Mouse (Mus musculus) erythroblast, embryonic 14.5 days (primary cell): ENCODE results near the gene Ap5s1. TPM values are rescaled to one million over a fixed set of nuclear protein-coding genes. Genes with fewer than 3 reads are reported as not detected.
A peak's percentile ranks its signal among the peaks of the same experiment; 100 is the strongest.

Experiments
- H3K27me3 ChIP-seq: 2 replicates; pipeline ENCODE4 v1.6.1; 2012; ENCODE audit warnings: inconsistent platforms; ENCODE audit not compliant: control insufficient read depth
- H3K36me3 ChIP-seq: 2 replicates; pipeline ENCODE4 v1.6.1; 2012; ENCODE audit warnings: mild to moderate bottlenecking, inconsistent platforms; ENCODE audit not compliant: control insufficient read depth
- H3K4me1 ChIP-seq: 2 replicates; pipeline ENCODE4 v1.6.1; 2012; ENCODE audit warnings: inconsistent platforms; ENCODE audit not compliant: control insufficient read depth
- H3K4me3 ChIP-seq: replicated peaks from 2 replicates; pipeline ENCODE3; 2012; ENCODE audit warnings: moderate library complexity, mild to moderate bottlenecking, inconsistent platforms
- H3K9me3 ChIP-seq: 2 replicates; pipeline ENCODE4 v1.6.1; 2012; ENCODE audit warnings: low read length, inconsistent platforms, mixed read lengths; ENCODE audit not compliant: control insufficient read depth
- GATA1 ChIP-seq: IDR thresholded peaks from 2 replicates; pipeline ENCODE4 v1.6.1; 2012; ENCODE audit warnings: low read length, inconsistent platforms, mixed read lengths
- TAL1 ChIP-seq: IDR thresholded peaks from 3 replicates; pipeline ENCODE4 v1.6.1; 2012; ENCODE audit warnings: low read length, inconsistent platforms, mixed read lengths
- polyA plus RNA-seq: library from polyadenylated mRNA; stranded (reverse); fragments of >175 nt; gene quantifications from 2 replicates; pipeline ENCODE4 v1.2.3, GENCODE M21; 2012

Gene Ap5s1
- polyA plus RNA-seq = 3.0 and 3.9 TPM in 2 replicates

DNA sequence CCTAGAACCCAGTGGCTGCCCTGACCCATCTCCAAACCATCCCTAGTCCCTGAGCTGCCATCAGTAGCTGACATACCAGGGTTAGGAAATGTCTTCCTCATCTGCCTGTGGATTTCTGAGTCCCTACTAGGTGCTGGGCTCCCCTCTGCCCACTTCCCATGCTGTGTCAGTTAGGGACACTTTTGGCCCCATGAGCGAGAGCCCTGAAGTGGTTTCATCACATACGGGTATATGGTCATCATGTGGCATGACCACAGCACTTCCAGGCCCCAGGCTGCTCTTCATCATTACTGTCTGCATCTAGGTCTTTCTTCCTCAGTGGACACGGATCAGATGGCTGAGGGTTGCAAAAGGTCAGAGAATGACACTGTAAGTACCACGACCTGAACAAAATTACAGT is at the start of gene Ap5s1:
Ap5s1 (plus strand) TSS at position 301 of the 400 bp plus-strand sequence.
- Histone ChIP-seq H3K4me1 (peaks cover 94% of the 10 kb centered on the region), H3K9me3 (no peaks in the 10 kb centered on the region), H3K36me3 (peaks cover 41% of the 10 kb centered on the region), H3K27me3 (no peaks in the 10 kb centered on the region), H3K4me3 (peak within 1 kb of the TSS; percentile 25)
- TF ChIP-seq TAL1 = no peak
- no peak for TF ChIP-seq GATA1

GRCm38 (mm10) chr2:131159491-131159910 is 47.4 kb upstream of the Ap5s1 start:
- Histone ChIP-seq H3K27me3 (peaks cover 3% of the 10 kb centered on the region), H3K4me3 (peak overlapping the region; percentile 79), H3K4me1 (peaks cover 75% of the 10 kb centered on the region), H3K36me3 (peaks cover 44% of the 10 kb centered on the region), H3K9me3 (no peaks in the 10 kb centered on the region)
- TF ChIP-seq TAL1 (peak; percentile 71), GATA1 (peak; percentile 60)

- Histone ChIP-seq H3K36me3 (peaks cover 39% of the 10 kb centered on the region), H3K27me3 (peaks cover 8% of the 10 kb centered on the region), H3K9me3 (no peaks in the 10 kb centered on the region), H3K4me3 (peak within 1 kb of the TSS; percentile 79), H3K4me1 (peaks cover 69% of the 10 kb centered on the region)
- no peak for TF ChIP-seq GATA1
- TF ChIP-seq TAL1 = no peak
Observed at GRCm38 (mm10) chr2:131159938-131160581, 46.8 kb upstream of the Ap5s1 start, which contains the start of gene 1700037H04Rik. TSS of gene 1700037H04Rik (minus strand) at chr2:131160081.

DNA sequence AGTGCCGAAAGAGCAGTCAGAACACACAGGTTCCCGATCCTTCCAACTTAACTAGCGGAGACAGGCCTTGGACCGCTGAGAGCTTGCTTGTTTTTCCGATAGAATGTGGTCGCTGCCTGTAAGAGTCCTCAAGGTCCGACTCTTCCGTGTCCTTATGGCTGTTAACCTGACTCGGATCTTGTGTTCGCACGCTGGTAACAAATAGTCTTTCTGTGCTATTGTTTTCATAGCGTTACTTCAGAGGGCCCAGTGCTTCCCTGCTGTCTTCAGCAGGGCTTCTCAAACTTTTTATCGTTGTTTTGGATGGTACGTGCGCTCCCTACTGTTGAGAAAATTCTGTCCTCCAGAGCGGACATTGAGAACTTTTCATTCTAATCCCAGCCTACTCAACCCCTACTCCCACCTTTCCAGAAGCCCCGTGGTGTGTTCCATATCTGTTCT is 46.2 kb upstream of the Ap5s1 start:
- Histone ChIP-seq H3K9me3 (no peaks in the 10 kb centered on the region), H3K36me3 (peaks cover 33% of the 10 kb centered on the region), H3K4me1 (peaks cover 63% of the 10 kb centered on the region), H3K27me3 (peaks cover 8% of the 10 kb centered on the region), H3K4me3 (peak overlapping the region; percentile 79)
- TF ChIP-seq TAL1 (no peak), GATA1 (no peak)

GRCm38 (mm10) chr2:131163924-131164323 is 43.0 kb upstream of the Ap5s1 start:
- no peak for TF ChIP-seq TAL1
- TF ChIP-seq GATA1 = no peak
- H3K36me3 ChIP-seq = peaks cover under 1% of the 10 kb centered on the region
- peaks cover 4% of the 10 kb centered on the region for H3K9me3 ChIP-seq
- H3K4me1 ChIP-seq = peaks cover 31% of the 10 kb centered on the region
- H3K27me3 ChIP-seq = peaks cover 39% of the 10 kb centered on the region
- H3K4me3 ChIP-seq = no peak overlapping the region

DNA sequence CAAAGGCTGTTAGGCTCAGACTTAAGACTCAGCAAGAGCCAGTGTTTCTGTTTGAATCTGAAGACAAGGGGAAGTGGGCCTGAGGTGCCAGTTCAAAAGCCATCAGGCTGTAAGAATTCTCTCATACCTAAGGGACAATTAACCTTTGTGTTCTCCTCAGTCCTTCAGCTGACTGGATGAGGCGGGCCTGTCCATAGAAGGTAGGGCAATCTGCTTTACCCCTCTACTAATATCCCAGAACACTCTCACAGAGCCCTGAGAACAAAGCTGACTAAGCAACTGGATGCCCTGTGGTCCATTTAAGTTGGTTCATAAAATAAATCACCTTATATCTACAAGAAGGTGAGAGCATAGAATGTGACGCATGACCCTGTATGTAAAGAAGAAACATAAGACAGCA is 40.7 kb upstream of the Ap5s1 start:
- Histone ChIP-seq H3K4me3 (no peak overlapping the region), H3K4me1 (peaks cover 17% of the 10 kb centered on the region), H3K36me3 (no peaks in the 10 kb centered on the region; the same call in 1 of the 2 replicates), H3K9me3 (peaks cover 4% of the 10 kb centered on the region), H3K27me3 (peaks cover 62% of the 10 kb centered on the region)
- TF ChIP-seq GATA1 (no peak), TAL1 (no peak)

DNA sequence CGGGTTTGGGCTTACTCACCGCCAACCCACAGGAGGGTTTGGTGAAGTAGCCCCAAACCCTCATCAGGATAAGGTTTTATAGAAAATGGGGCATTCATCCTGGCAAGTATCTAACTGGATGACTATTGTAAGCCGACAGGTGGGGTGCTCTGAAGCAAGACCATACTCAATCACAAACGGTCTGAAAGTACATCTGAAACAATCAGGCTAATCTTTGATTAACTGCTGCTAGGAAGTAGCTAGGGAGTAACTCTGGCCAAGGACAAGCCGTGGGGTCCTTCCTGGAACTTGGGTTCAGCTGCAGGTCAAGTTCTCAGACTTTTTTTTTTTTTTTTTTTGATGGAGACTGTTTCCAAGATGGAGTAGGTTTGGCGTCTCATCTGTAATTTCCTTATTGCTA is 38.9 kb upstream of the Ap5s1 start:
- H3K4me3 ChIP-seq = no peak overlapping the region
- H3K4me1 ChIP-seq = peaks cover 19% of the 10 kb centered on the region
- H3K9me3 ChIP-seq = peaks cover 10% of the 10 kb centered on the region
- TF ChIP-seq GATA1 (no peak), TAL1 (no peak)
- H3K36me3 ChIP-seq = peaks cover 5% of the 10 kb centered on the region
- H3K27me3 ChIP-seq = peaks cover 80% of the 10 kb centered on the region

DNA sequence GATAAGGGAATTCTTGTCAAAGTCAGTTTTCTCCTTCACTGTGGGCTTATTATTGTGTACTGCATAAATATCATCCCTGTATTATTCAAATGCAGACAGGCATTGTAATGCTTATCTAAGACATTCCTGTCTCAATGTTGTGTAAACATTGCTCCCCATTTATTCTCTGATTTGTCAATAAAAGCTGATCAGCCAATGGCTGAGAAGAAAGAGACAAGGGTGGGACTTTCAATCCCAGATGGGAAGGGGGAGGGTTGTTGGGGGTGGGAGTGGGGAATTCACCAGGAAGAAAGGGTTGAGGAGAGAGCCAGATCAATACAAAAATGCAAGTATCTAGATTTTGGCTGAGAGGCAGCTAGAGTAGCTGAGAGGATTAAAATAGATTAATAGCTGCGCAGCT is 38.0 kb upstream of the Ap5s1 start:
- Histone ChIP-seq H3K4me1 (peaks cover 23% of the 10 kb centered on the region), H3K4me3 (no peak overlapping the region), H3K36me3 (peaks cover 5% of the 10 kb centered on the region), H3K27me3 (peaks cover 88% of the 10 kb centered on the region), H3K9me3 (peaks cover 10% of the 10 kb centered on the region)
- TF ChIP-seq TAL1 = no peak
- TF ChIP-seq GATA1 = no peak

DNA sequence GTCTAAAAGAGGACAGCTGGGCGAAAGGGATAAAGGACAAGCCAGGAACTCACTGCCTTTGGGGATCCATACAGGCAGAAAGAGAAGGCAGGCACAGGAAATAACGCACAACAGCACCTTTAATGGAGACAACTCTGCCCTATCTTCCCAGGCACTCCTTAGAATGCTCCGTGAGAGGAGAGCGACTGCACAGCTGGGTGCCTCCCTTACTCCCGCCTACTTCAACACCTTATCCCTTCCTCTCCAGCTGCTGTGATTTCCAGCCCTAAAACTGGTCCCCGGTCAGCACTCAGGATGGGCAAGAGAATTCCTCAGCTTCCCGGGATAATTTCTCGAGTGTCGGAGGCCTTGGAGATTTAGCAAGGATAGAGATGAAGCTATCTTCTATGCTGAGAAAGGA is 35.9 kb upstream of the Ap5s1 start:
- peaks cover 17% of the 10 kb centered on the region for H3K36me3 ChIP-seq
- peaks cover 43% of the 10 kb centered on the region for H3K4me1 ChIP-seq
- peaks cover 86% of the 10 kb centered on the region for H3K27me3 ChIP-seq
- TF ChIP-seq GATA1 = no peak
- no peak for TF ChIP-seq TAL1
- no peak overlapping the region for H3K4me3 ChIP-seq
- H3K9me3 ChIP-seq = peaks cover 10% of the 10 kb centered on the region
